Mouse (Mus musculus): ENCODE results near the gene Olfr1301.

Olfr1301 gene

GRCm38 (mm10) chr2:111750706-111751105 is at the start of gene Olfr1301:
Gene Olfr1301, plus strand, starts transcription at chr2:111751006.
- DNase-seq: no peak

- DNase-seq: no peak
These were observed 24.1 kb upstream of the Olfr1301 start for GRCm38 (mm10) chr2:111726739-111727138.

GRCm38 (mm10) chr2:111777129-111777528 is 26.3 kb downstream of the Olfr1301 start, which contains the start of gene Olfr1302:
Gene Olfr1302, plus strand, starts transcription at chr2:111777429.
- DNase-seq: no peak
